Mouse (Mus musculus) liver, embryonic 11.5 days (tissue): Measurements from ENCODE around the gene Mapkbp1. TPM values are rescaled to one million over a fixed set of nuclear protein-coding genes. Genes with fewer than 3 reads are reported as not detected.

ENCODE experiments used
- ATAC-seq: fragments of 200-750 bp; cut with Nextera tagmentation; replicated peaks from 2 replicates; pipeline ENCODE4 v1.8.0; 2017; ENCODE audit warnings: moderate number of reproducible peaks, mild to moderate bottlenecking, moderate TSS enrichment, moderate library complexity; ENCODE audit not compliant: low FRiP score
- DNase-seq: peaks from one replicate; pipeline ENCODE4 v3.0.0-alpha.2; 2017; ENCODE audit warnings: low spot score
- H3K27ac ChIP-seq: fragments of 300-500 bp; sonication (generic); 2 replicates; pipeline ENCODE4 v1.5.1; 2014; ENCODE audit warnings: mild to moderate bottlenecking, low read depth, low read length, control low read depth
- H3K27me3 ChIP-seq: fragments of 300-500 bp; sonication (generic); replicated peaks from 2 replicates; pipeline ENCODE4 v1.6.1; 2014; ENCODE audit warnings: low read length, mixed read lengths; ENCODE audit not compliant: control insufficient read depth, insufficient read depth
- H3K36me3 ChIP-seq: fragments of 300-500 bp; sonication (generic); 2 replicates; pipeline ENCODE4 v1.6.1; 2014; ENCODE audit warnings: mild to moderate bottlenecking, low read length, moderate library complexity, mixed read lengths; ENCODE audit not compliant: control insufficient read depth, insufficient read depth
- H3K4me1 ChIP-seq: fragments of 300-500 bp; sonication (generic); replicated peaks from 2 replicates; pipeline ENCODE4 v1.6.1; 2014; ENCODE audit warnings: low read length, mixed read lengths; ENCODE audit not compliant: control insufficient read depth, insufficient read depth
- H3K4me2 ChIP-seq: fragments of 300-500 bp; sonication (generic); 2 replicates; pipeline ENCODE4 v1.6.1; 2014; ENCODE audit warnings: mild to moderate bottlenecking, control low read depth, moderate library complexity
- H3K4me3 ChIP-seq: fragments of 300-500 bp; sonication (generic); 2 replicates; pipeline ENCODE4 v1.5.1; 2014; ENCODE audit warnings: low read depth, low read length, control low read depth
- H3K9ac ChIP-seq: fragments of 300-500 bp; sonication (generic); 2 replicates; pipeline ENCODE4 v1.6.1; 2014; ENCODE audit warnings: low read depth, low read length, control low read depth
- H3K9me3 ChIP-seq: fragments of 300-500 bp; sonication (generic); 2 replicates; pipeline ENCODE4 v1.6.1; 2016; ENCODE audit warnings: low read length, inconsistent platforms, mixed read lengths; ENCODE audit not compliant: control insufficient read depth
- WGBS: fragments of 180-500 bp; shearing (Covaris S2); extraction: QIAGEN DNeasy Blood & Tissue Kit; methylation state at CpG from one replicate; pipeline ENCODE4 v1.1.7; 2014; 5-methylcytosine and 5-hydroxymethylcytosine counted together
- polyA plus RNA-seq: library from polyadenylated mRNA; unstranded; fragments of >200 nt; fragmentation: Nextera tagmentation; extraction: Ambion mirVana; gene quantifications from 2 replicates; pipeline ENCODE4 v1.2.1, GENCODE M21; 2014

Gene Mapkbp1
- polyA plus RNA-seq, 1 experiment from 2014 or later, result 1.7 TPM

- no peak overlapping the region for H3K9ac ChIP-seq
- H3K4me2 ChIP-seq, result no peak overlapping the region
- no peaks in the 10 kb centered on the region for H3K9me3 ChIP-seq
- no peak overlapping the region for H3K4me3 ChIP-seq
- ATAC-seq, result no peak
- H3K4me1 ChIP-seq, result no peaks in the 10 kb centered on the region; the same call in 1 of the 2 replicates
- DNase-seq, result no peak
- H3K27me3 ChIP-seq, result no peaks in the 10 kb centered on the region
- H3K36me3 ChIP-seq, result peaks cover 5% of the 10 kb centered on the region; the same call in 1 of the 2 replicates
- no peak overlapping the region for H3K27ac ChIP-seq
- 89% methylated on average over 2 of the region's 2 CpGs for WGBS
Measured at GRCm38 (mm10) chr2:120013831-120014486, 41.5 kb downstream of the Mapkbp1 start.

- Histone ChIP-seq H3K4me3 (no peak overlapping the region), H3K9me3 (no peaks in the 10 kb centered on the region), H3K27ac (no peak overlapping the region), H3K27me3 (no peaks in the 10 kb centered on the region), H3K4me1 (no peaks in the 10 kb centered on the region; the same call in 1 of the 2 replicates), H3K36me3 (peaks cover 5% of the 10 kb centered on the region; the same call in 1 of the 2 replicates), H3K9ac (no peak overlapping the region), H3K4me2 (peak overlapping the region; percentile 7)
- WGBS, result 68% methylated on average over 4 of the region's 4 CpGs
- ATAC-seq (peak; percentile 51; the same call in 1 of the 2 replicates), DNase-seq (no peak)
Measured at GRCm38 (mm10) chr2:120015882-120016281, 43.4 kb downstream of the Mapkbp1 start.

GRCm38 (mm10) chr2:120017599-120017998 is 45.1 kb downstream of the Mapkbp1 start:
- DNase-seq (no peak), ATAC-seq (no peak)
- Histone ChIP-seq H3K9me3 (no peaks in the 10 kb centered on the region), H3K4me3 (no peak overlapping the region), H3K36me3 (peaks cover 5% of the 10 kb centered on the region; the same call in 1 of the 2 replicates), H3K9ac (no peak overlapping the region), H3K4me1 (no peaks in the 10 kb centered on the region; the same call in 1 of the 2 replicates), H3K4me2 (no peak overlapping the region), H3K27ac (no peak overlapping the region), H3K27me3 (no peaks in the 10 kb centered on the region)
- 90% methylated on average over 12 of the region's 12 CpGs for WGBS

GRCm38 (mm10) chr2:120024337-120024736 is 51.8 kb downstream of the Mapkbp1 start:
- H3K27me3 ChIP-seq, result no peaks in the 10 kb centered on the region
- H3K4me2 ChIP-seq, result no peak overlapping the region
- no peak overlapping the region for H3K27ac ChIP-seq
- H3K9me3 ChIP-seq, result no peaks in the 10 kb centered on the region
- no peak overlapping the region for H3K9ac ChIP-seq
- no peak for DNase-seq
- peaks cover 14% of the 10 kb centered on the region for H3K4me1 ChIP-seq
- 84% methylated on average over 5 of the region's 5 CpGs for WGBS
- ATAC-seq, result no peak
- no peak overlapping the region for H3K4me3 ChIP-seq
- no peaks in the 10 kb centered on the region; the same call in 1 of the 2 replicates for H3K36me3 ChIP-seq

- Histone ChIP-seq H3K36me3 (peaks cover 2% of the 10 kb centered on the region; the same call in 1 of the 2 replicates), H3K4me1 (peaks cover 22% of the 10 kb centered on the region), H3K9ac (peak within 1 kb of the TSS; percentile 78), H3K4me3 (peak within 1 kb of the TSS; percentile 75), H3K9me3 (no peaks in the 10 kb centered on the region), H3K27me3 (no peaks in the 10 kb centered on the region), H3K27ac (peak within 1 kb of the TSS; percentile 70), H3K4me2 (peak within 1 kb of the TSS; percentile 89)
- ATAC-seq (peak; percentile 85), DNase-seq (peak; percentile 95)
- 5% methylated on average over 50 of the region's 50 CpGs for WGBS
Measured at GRCm38 (mm10) chr2:120026984-120027949, 54.8 kb downstream of the Mapkbp1 start, which contains the start of the genes Jmjd7 and Gm28042. Gene Jmjd7, plus strand, starts transcription at chr2:120027483. Gene Gm28042, plus strand, starts transcription at chr2:120027493.

GRCm38 (mm10) chr2:120027950-120028331 is 55.4 kb downstream of the Mapkbp1 start:
- Histone ChIP-seq H3K4me2 (peak overlapping the region; percentile 89), H3K36me3 (peaks cover 5% of the 10 kb centered on the region; the same call in 1 of the 2 replicates), H3K27ac (peak overlapping the region; percentile 70; the same call in 1 of the 2 replicates), H3K4me3 (peak overlapping the region; percentile 75), H3K9me3 (no peaks in the 10 kb centered on the region), H3K27me3 (no peaks in the 10 kb centered on the region), H3K9ac (peak overlapping the region; percentile 78), H3K4me1 (peaks cover 22% of the 10 kb centered on the region)
- DNase-seq, result no peak
- WGBS, result 52% methylated on average over 3 of the region's 3 CpGs
- ATAC-seq, result 0 out of 2 replicates have a peak, but pooled peaks have one; percentile 1

- Histone ChIP-seq H3K27me3 (no peaks in the 10 kb centered on the region), H3K27ac (no peak overlapping the region), H3K9me3 (no peaks in the 10 kb centered on the region), H3K4me1 (peaks cover 22% of the 10 kb centered on the region), H3K4me3 (no peak overlapping the region), H3K4me2 (no peak overlapping the region), H3K9ac (no peak overlapping the region), H3K36me3 (peaks cover 5% of the 10 kb centered on the region; the same call in 1 of the 2 replicates)
- peak; percentile 64 for ATAC-seq
- no peak for DNase-seq
- 58% methylated on average over 8 of the region's 8 CpGs for WGBS
Measured at GRCm38 (mm10) chr2:120030380-120030779, 57.9 kb downstream of the Mapkbp1 start.

- H3K4me1 ChIP-seq, result peaks cover 15% of the 10 kb centered on the region
- H3K9ac ChIP-seq, result no peak within 1 kb of the TSS
- H3K4me3 ChIP-seq, result no peak within 1 kb of the TSS
- H3K9me3 ChIP-seq, result no peaks in the 10 kb centered on the region
- peaks cover 5% of the 10 kb centered on the region; the same call in 1 of the 2 replicates for H3K36me3 ChIP-seq
- no peaks in the 10 kb centered on the region for H3K27me3 ChIP-seq
- H3K27ac ChIP-seq, result no peak within 1 kb of the TSS
- ATAC-seq, result no peak
- no peak for DNase-seq
- no peak within 1 kb of the TSS for H3K4me2 ChIP-seq
- WGBS, result 79% methylated on average over 12 of the region's 12 CpGs
Measured at GRCm38 (mm10) chr2:120032726-120033467, 60.4 kb downstream of the Mapkbp1 start, which contains the start of gene Pla2g4b. Gene Pla2g4b, plus strand, starts transcription at chr2:120033417.
